Mouse (Mus musculus) right cerebral cortex, postnatal 14 days (tissue): ENCODE measurements around the gene Gm28035.

ENCODE experiments used
- DNase-seq: peaks from one replicate; pipeline ENCODE4 v3.0.0; 2022

Gm28035 gene

DNA sequence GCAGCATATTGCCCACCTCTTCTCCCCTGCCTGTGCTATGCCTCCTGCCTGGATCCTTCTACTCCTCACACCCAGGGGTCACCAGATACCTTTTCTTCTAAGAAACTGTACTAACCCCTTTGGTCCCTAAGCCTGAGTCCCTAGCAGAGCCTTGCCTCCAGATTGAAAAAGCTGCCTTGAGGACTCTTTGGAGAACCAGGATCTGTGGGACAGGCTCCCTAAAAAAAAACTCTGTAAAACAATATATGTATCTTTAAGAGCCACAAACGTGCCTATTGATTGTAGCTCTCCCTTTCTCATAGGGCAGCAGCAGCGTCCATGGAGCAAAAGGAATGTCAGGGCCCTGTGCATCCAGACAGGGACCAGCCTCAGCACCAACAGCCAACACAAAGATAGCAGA is at the start of gene Gm28035:
Gene Gm28035 (plus strand): TSS at position 301 of the 400 bp plus-strand sequence.
- DNase-seq, result no peak

DNA sequence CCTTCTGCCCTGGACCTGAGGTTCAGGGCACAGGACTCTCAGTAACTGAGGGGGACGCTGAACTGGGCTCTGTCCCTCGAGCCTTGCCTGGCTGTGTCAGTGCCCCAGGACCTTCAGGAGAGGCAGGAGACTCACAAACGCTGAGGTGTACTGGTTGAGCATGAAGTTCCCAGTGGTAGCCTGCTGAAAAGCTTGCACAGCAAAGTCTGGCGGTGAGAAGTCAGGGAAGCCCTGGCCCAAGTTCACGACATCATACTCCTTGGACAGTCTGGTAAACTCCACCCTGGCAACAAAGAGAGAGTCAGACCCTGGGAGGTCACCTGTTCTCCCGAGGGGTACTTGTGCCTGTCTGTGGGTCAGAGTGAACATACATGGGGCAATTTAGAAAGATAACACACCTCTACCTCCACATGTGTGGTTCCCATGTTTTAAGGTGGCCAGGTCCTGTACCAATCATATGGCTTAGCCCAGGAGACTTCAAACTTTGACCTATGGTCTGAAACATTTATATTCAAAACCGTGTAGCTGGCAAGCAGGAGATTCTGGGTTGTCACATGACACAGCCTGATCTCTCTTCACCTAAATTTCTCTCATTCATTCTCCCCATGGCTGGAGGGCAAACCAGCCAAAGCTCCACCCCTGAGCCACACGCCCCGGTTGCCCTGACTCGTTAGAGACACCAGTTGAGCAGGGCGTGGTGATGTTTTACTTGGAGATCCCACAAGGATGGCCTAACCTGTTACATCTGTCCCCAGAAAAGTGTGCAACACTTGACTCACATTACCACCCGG is 48.4 kb upstream of the Gm28035 start:
- no peak for DNase-seq

DNA sequence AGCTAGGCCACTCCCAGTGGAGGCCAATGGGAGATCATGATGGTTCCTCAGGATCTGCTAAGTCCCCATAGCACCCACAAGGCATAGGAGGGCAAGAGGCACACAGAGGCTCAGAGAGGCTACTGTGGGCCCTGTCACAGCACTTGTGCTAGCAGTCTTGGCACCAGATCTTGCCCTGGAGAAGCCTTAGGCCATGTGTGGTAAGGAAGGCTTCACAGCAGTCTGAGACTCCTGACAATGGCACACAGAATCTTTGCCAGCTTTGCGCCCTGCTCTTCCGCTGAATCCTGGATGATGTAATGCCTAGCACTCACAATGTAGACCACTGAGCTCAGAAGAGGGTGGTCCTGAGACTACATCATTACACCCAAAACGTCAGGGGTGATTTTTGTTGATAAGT is 45.7 kb upstream of the Gm28035 start:
- DNase-seq, result no peak

DNA sequence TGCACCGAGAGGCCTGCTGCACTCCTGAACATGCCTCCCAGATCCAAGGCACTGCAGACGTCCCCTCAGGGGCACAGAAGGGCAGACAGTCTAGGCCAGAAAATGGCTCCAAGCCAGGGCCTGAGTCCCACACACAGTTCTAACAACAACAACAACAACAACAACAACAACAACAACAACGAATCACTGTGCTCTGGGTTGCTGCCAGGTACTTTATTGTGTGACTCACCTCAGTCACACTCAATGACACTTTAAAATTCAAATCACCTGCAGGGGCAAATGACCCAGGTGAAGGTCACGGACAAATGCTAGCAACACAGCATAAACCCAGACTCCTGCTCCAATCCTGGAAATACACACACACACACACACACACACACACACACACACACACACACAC is 42.3 kb upstream of the Gm28035 start:
- DNase-seq, result no peak

DNA sequence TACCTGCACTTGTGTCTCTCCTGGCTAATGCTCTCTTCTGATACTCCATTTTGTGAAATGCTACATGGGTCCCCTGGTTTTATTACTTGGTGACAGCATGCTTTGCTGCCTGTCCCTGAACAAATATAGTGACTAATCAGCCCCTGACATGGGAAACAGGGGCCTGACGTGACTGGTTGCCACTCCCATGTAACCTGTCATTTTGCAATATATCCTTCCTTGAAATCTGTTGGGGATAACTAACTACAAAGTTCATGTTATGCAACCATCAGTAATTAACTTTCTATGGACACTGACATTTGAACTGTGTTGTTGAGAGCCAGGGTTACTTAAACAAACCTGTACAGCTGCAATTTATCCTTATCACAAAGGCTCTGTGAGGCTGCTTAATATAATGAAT is 40.4 kb upstream of the Gm28035 start:
- DNase-seq, result no peak

DNA sequence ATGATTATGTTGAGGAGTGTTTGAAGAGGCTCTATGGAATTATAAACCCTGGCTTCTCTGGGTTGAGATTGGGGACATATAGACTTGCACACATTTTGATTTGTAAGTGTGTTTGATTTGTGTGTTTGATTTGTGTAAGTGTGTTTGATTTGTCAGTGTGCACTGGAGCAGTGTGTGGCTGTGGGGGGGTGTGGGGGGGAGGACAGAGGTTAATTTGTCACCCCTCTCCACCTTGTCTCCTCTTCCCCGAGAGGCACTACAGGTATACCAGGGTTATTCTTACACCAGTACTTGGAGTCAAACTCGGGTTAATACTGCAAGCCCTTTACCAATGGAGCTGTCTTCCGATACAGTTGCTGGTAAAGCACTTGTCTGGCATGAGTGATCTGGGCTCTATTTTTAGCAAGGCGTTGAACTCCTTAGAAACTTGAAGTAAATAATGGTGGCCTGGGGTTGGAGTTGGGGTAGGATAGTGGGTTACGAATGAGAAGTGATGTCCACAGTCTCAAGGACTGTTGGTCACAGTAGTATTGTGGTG is 39.9 kb upstream of the Gm28035 start:
- no peak for DNase-seq

DNA sequence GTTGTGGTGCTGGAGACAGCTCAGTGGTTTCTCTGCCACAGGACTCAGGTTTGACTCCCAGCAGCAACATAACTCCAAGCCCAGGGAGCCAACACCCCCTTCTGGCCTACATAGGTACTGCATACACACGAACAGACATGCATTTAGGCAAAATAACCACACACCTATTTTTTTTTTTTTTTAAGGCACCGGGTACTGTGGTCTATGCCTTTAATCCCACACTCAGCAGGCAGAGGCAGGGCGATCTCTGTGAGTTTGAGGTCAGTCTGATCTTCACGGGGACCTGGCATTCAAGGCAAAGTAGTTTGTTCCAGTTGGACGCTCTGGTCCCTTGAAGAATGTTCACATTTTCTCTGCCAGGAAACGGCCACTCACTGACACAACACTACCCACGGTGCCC is 36.9 kb upstream of the Gm28035 start:
- no peak for DNase-seq

DNA sequence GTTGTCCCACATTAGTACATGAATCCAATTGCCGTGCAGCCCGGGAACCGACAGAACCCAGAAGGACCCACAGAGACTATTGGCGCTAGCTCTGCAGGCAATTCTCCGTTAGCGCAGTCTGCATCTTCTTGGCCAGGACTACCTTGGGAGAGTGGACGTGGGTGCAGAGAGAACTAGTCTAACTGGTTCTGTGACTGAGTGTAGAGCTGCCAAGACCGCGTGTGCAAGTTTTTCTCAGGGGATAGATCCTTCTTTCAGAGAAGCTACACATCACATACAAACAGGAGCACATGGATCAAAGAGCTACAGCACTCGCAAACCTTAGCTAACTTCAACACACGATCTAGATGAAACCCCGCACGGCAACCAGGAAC is 35.1 kb upstream of the Gm28035 start:
- no peak for DNase-seq

DNA sequence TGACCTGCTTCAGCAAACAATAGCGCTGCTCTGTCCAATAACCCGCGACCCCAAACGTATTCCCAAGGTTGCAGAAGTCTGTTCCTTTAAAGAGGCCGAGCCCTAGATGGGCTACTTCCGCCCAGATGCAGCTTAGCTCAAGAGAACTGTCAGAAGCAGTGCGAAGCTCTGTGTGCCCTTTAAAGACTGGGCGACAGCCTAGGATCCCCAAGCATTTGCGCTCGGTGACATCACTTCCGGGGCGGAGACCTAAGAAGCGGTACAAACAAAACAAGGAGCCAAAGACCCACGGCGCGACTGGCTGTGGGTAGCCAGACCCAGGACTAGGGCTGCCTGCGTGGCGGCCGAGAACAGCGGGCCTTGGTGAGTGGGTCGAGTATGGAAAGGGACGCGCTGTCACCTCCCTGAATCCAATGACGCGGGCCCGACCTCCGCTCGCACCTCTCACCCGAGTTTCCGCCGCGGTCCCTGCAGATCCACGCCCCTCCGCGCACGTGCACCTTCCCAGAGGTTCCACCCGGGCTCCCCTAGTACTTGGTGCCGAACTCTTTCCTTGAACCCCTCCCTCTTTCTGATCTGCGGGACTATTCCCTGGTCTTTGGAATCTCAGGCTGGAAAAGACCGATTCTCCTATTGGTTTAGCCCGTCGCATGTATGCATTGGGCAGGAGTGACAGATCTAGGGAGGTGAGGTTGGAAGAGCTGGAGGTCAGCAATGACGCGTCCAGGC is 34.6 kb upstream of the Gm28035 start, which contains the start of gene Kyat1:
Gene Kyat1 (minus strand): TSS at position 219 of the 729 bp plus-strand sequence.
- peak; percentile 91 for DNase-seq

DNA sequence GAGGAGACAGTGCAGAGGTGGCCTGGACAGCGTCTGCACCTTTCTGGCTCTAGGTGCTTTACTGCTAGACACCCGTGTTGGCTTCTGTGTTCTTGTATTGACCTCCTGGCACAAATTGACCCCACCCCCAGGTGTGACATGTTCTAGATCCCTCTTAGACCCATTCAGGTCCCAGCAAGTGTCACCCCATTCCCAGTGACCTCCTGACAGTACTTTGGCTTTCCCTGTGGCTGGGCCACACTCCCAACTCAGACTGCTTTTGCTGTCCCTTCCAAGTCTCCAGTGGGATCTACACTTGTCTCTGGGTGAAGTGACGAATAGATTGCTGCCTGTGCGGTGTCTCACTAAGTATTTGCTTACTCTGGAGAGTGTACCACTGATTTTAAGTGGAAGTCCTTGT is 33.0 kb upstream of the Gm28035 start:
- DNase-seq, result no peak

DNA sequence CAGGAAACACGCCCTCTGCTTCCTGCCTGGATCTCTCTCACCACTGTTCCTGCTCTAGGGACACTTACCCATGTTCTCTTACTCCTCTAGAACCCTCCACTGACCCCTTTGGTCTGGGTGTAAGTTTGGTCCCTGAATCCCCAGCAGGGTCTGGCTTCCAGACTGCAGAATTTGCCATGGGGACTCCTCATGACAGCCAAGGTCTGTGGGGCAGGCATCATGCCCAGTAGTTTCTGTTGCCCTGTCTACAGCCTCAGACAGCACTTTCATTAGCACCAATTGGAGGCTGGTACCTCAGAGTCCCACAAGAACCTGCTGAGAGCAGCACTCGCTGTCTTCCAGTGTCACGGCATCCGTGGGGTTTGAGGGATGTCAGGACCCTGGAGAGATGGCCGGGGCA is 32.5 kb upstream of the Gm28035 start:
- no peak for DNase-seq

DNA sequence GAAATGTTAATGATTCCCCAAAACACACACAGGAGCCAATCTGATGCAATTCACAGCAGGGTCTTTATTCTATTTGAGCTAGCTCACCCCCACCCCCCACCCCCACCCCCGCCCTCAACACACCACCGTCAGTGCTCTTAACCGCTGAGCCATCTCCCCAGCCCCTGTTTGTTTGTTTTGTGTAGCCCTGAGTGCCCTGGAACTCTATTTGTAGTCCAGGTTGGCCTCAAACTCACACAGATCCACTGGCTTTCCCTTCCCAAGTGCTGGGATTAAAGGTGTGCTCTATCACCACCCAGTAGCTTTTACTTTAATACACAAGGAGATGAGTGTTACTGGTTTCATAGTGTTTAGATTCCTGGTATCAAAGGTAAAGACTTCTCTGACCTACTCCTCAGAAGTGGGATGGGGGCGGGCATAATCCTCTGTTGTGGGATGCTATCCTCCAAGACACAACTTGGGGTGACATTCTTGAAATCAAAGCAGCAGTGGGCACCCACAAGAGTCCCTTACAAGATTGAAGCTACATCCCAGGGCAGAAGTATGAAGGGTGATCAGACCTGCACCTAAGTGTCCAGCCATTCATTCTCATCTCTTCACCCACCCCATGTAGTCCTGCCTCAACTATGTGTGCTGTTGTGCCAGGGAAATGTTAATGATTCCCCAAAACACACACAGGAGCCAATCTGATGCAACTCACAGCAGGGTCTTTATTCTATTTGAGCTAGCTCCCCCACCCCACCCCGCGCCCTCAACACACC is 28.8 kb upstream of the Gm28035 start:
- DNase-seq, result no peak

DNA sequence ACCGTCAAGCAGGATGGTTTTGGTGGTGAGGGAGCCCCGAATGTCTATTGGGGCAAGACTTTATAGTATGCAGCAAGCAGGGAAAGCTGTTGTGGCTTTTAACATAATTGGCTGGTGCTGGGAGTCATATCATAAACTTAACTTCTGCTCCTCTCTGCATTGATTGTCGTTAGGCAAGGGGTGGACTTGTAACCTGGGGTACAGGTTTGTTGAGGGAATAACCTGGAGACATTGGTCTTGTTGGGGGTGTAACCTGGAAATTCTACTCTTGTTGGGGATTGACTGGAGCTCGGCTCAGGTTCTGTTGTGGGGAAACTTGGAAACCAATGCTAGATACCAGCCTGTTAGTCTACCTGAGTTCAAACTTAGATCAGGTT is 28.2 kb upstream of the Gm28035 start:
- DNase-seq, result no peak

DNA sequence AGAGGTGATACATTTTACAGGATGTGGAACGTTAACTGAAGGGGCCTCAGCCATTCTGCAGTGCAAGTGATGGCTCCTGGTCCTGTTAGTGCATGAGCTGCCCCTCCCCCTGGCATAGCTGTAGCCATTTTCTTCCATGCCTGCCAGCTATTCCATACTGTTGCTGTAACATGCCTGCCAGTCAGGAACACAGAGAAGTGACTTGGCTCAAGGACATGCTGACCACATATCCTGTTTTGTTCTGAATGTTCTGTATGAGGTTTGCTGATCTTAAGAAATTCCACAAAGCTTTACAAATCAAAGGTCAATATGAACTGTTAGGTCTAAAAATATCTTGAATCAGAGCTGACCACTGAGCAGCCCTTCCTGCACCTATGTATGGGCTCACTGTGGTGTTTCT is 27.4 kb upstream of the Gm28035 start:
- no peak for DNase-seq

DNA sequence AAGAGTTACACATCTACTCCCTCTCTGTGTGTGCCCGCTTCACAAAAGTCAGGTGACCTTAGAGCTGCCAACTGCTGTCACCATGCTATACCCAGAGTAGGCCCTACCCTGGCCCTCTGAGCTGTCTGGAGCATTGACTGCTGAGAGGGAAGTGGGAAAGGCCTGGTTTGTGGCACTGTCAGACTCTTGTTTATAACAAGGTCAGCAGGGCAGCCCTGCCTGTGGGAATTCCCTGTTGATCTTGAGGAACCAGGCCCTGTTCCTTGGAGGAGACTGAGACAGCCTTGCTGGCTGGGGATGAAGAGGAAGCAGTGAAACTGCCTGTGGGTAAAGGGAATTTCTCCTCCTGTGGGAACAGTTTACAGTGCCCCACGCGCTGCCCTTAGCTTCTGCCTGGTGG is 25.6 kb upstream of the Gm28035 start:
- DNase-seq, result no peak

DNA sequence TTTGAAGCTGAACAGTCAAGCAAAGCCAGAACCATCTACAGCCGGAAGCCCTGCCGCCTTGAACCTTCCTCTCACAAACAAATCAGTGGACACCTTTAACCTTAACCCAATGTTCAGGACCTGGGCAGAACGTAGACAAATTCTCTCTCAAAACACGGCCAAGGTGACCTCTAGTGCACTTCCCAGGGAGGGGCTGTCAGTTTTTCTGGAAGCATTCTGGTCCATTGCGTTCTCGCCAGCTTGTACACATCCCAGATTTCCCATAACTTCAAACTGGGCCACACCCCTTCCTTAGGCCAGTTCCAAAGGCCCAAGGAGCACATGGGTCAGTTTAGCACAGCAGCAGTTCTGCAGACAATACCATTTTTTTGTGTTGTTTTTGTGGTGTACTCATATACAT is 24.9 kb upstream of the Gm28035 start:
- DNase-seq, result no peak

DNA sequence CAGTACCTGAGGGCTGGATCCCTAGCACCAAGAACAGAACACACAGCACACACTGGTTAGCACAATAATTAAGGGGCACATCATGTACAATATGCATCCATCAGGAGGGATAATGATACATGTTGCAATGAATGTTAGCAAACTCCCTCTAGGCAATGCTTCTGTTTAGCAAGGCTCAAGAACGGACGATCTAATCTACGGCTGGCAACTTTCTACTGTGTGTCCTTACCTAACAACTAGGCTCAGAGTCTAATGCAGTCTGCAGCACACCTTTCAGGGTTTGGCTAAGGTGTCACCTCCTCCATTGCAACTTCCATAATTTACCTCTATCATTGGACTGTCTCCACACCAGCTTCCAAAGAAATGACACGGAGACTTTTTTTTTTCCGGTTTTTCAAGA is 24.1 kb upstream of the Gm28035 start:
- DNase-seq, result no peak

DNA sequence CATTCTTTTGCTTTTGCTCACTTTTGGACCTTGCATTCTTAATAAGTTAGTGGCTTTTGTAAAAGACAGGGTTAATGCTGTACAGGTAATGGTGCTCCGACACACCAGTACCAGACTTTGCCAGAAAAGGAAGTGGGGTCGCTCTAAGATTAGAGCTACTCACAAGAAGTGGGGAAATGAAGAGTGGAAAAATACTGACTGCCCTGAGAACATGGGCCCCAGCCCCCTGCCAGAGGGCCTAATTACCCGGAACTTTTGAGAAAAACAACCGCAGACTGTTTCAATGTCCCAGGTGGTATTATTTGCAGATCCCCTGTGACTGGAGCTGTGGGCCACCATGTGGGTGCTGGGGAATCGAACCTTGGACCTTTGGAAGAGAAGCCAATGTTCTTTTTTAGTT is 4.8 kb upstream of the Gm28035 start:
- no peak for DNase-seq

DNA sequence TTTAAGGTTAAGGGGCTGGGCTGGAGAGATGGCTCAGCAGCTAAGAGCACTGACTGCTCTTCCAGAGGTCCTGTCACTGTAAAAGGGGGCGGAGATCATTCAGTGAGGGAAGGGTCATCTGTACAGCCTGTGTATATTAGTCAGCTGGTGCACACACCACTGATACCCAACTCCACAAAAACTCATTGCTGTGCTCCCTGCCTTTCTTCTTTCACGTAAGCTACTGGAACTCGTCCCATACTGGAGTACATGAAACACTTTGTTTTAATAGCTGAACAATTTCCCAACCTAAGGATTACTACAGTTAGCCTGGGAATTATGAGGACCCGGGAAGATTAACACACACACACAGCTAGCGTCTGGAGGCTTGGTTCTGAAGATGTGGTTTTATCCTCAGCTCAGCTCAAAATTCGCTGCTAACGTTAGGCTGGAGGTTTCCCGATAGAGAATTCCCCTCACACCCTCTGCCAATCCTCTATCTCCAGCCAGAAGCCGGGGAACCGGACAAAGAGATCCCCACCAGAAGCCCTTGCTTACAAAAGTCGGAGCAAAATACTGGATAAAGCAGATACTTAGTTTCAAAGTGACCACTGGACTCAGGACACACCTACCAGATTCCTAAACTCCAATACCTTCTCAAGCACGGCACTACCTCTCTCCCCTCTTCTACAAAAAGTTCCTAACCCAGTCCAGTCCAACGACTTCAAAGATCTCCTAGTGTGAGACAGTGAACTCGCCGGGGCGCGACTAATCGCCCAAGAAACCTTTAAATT is 3.8 kb upstream of the Gm28035 start:
- DNase-seq, result no peak

DNA sequence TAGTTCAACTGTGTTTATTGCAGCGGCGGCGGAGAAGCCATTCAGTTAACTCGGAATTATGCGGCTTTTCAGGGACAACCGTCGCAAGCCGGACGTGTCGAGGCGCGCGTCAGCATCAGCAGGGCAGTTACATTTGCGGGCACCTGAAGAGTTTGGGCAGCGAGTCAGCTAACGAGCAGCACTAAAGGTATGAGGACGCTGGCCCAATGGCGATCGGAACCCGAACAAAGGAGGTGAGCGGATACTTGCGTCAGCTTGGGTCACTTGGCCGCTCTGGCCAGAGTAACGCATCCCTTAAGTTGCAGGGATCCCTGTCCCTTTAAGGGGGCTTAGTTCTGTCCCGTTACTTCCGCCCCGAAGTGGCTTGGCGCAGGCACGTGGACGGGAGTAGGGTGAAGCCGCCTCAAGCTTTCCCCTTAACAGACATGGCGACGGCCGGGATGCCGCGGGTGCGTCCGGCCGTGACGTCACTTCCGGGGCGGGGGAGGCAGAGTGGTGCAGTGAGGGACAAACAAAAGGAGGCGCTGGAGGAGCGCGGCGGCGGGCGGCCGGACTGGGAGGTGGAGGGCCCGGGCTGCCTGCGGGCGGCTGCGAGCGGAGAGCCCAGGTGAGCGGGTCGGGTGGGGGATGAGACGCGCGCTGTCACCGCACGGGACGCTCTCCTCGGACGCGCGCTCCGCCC is 3.0 kb upstream of the Gm28035 start, which contains the start of gene Lrrc8a:
Gene Lrrc8a (plus strand): TSS at position 517 of the 682 bp plus-strand sequence.
- DNase-seq, result peak; percentile 100

DNA sequence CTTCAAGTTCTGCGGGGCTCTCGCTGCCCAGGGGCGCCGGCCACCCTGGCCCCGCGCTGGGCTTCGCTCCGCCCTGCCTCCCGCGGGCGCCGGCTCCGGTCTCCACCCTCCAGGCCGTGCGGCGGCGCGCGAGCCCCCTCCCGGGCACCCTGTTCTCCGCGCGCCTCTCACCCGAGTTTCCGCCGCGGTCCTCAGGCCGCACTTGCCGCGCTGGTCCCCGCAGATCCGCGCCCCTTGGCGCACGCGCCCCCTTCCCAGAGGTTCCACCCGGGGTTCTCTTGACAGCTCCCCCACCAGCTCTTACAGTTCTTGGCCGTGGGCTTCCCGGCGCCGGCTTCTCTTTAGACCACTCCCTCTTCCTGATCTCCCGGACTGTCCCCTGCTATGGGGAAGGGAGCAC is 2.5 kb upstream of the Gm28035 start:
- peak; percentile 78 for DNase-seq

DNA sequence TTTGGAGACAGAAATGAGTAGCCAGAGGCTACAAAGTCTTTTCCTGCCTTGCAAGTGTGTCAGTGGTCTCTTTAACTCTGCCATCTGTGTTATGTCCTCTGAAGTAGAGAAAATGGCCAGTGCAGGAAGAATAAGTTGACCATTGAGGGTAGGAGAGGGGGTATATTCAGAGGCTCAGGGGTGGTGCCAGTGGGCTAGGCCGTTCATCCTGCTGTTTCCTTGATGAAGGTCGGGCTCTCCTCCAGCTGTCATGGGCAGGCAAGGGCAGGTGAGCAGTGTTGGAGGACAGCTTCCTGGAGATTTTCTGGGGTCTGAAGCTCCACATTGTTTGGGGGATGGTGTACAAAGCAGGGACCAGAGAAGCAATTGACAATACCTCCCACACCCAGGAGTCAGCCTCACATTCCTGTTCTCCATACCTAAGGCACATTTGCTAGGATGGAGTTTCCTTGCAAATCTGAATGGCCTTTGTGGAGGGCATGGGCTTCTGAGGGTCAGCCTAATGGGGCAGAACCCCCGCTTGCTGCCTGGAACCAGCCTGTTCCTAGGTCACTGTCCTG is 1.4 kb upstream of the Gm28035 start:
- no peak for DNase-seq
